Mouse (Mus musculus) telencephalon, adult 2 months (tissue): ENCODE measurements around the gene Acsl3.

Experiments
- DNase-seq: peaks from one replicate; pipeline ENCODE4 v3.0.0-alpha.2; 2011; ENCODE audit warnings: low read depth, low spot score

Gene Acsl3

GRCm38 (mm10) chr1:78686872-78687271 lies 29.2 kb downstream of the Acsl3 start:
- no peak for DNase-seq

DNA sequence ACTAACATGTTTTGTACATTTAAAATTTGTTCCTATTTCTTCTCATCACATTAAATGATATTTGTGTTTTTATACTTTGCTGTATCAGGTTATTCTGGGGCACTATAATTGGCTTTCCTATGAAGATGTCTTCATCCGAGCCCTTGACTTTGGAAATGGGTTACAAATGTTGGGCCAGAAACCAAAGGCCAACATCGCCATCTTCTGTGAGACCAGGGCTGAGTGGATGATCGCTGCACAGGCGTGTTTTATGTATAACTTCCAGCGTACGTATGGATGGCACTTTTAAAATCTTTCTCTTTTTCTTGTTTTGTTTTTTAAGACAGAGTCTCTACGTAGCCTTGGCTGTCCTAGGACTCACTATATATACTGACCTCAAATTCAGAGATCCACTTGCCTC lies 30.5 kb downstream of the Acsl3 start:
- no peak for DNase-seq

GRCm38 (mm10) chr1:78694503-78695258 lies 37.1 kb downstream of the Acsl3 start:
- no peak for DNase-seq

GRCm38 (mm10) chr1:78696305-78696704 lies 38.7 kb downstream of the Acsl3 start:
- DNase-seq, result no peak

DNA sequence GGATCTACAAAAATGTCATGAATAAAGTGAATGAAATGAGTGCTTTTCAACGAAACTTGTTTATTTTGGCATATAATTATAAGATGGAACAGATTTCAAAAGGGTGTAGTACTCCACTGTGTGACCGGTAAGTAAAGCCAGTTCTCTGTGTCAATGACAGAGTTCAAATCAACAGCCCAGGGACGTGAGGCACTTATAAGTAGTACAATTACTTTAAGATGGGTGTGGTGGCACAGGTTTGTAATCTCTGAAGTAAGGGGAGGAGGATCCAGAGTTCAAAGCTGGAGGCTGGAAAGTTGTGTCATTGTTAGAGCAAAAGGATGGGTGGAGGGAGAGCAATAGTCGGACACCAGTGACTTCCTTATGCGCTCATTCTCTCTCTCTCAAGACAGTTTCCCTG lies 39.3 kb downstream of the Acsl3 start:
- no peak for DNase-seq

GRCm38 (mm10) chr1:78698138-78698537 lies 40.5 kb downstream of the Acsl3 start:
- no peak for DNase-seq

- DNase-seq, result no peak
These were observed 44.1 kb downstream of the Acsl3 start for GRCm38 (mm10) chr1:78701740-78702139.

DNA sequence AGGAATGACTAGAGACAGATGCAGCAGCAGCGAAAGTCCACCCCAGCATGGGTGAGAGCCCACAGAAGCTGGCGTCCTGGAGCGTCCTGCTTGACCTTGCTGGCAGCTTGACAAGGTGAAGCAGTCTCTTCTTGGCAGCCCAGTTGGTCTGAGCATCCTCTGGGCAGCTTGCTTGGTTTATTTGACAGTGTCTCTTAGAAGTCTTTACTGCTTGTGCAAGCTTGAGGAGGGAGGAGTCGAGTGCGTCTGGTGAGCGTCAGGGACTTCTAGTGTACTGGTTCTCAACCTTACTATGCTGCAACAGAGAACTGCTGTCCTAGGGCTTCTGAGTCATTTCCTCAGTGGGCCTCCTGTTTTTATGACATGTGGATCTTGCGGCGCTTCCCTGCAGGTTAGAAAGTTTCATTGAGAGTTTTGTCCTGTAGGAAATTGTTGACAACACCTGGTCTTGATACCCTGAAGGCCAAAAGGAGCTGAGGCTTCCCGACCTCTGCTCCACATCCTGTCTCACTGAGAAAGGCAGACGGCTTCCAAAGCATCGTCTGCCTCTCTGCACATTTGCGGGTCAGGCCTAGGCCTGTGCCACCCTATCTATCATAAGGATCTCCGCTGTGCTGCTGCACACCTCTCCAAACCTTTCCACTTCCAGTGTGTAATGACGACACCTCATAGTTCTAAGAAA lies 44.8 kb downstream of the Acsl3 start:
- no peak for DNase-seq

DNA sequence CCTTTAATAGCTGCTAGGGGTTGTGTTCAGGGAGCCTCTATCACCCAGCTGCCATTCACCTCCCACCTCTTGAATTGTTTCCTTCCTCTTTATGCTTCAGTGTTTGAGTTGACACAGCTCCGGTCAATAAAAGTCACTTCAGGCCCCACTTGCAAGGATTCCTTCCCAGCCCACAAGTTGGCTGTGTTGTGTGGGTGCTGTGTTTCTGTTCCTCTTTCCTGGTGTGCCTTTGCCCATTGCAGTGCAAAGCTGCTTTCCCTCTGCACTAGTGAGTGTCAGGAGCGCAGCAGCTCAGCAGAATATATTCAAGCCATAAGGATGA lies 45.3 kb downstream of the Acsl3 start:
- DNase-seq, result no peak

GRCm38 (mm10) chr1:78706338-78706737 lies 48.7 kb downstream of the Acsl3 start:
- DNase-seq, result no peak

DNA sequence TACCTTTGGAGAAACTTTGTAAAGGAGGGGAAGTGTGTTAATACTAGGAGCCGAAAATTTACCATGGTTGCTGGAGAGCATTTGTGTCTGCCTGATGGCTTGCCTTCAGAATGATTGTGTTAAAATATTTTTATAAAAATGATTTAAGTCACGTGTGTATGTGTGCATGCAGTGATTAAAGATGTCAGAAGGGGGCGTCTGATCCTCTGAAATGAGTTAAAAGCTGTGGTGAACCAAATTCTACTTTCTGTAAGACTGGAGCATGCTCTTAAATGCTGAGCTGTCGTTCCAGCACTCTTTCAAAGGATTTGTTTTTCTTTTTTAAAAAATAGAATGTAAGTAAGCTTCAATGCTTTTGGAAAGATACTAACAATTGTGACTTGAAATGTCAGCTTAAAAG lies 49.7 kb downstream of the Acsl3 start:
- peak; percentile 43 for DNase-seq

GRCm38 (mm10) chr1:78710026-78710425 lies 52.4 kb downstream of the Acsl3 start:
- DNase-seq, result no peak

GRCm38 (mm10) chr1:78710613-78711329 lies 53.1 kb downstream of the Acsl3 start:
- DNase-seq, result no peak

GRCm38 (mm10) chr1:78724458-78725190 lies 67.0 kb downstream of the Acsl3 start:
- DNase-seq, result peak; percentile 82

- no peak for DNase-seq
These were observed 67.5 kb downstream of the Acsl3 start for GRCm38 (mm10) chr1:78725191-78725490.

DNA sequence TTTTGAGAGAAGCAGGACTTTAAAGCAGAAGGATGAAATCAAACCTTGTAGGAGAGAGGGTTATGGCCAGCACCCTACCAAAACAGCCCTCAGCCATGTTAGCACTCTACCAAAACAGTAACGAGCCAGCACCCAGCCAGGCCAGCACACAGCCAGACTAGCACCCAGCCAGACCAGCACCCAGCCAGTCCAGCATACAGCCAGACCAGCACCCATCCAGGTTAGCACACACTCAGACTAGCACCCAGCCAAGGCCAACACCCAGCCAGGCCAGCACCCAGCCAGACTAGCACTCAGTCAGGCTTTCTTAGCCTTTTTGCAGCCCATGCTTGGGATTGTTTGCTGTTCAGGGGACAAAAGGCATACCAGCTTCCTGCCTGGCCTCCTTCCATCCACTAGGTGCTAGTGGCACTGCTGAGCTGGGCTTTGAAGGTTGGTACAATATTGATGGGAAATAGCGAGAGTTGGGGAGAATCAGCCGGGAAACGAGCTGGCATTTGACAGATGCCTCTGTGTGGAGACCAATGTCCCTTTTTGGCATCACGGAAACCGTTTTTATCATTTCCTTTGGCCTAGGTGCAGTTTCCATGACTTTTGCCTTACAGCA lies 68.1 kb downstream of the Acsl3 start:
- DNase-seq, result no peak

- no peak for DNase-seq
These were observed 72.6 kb downstream of the Acsl3 start for GRCm38 (mm10) chr1:78730114-78730720.

DNA sequence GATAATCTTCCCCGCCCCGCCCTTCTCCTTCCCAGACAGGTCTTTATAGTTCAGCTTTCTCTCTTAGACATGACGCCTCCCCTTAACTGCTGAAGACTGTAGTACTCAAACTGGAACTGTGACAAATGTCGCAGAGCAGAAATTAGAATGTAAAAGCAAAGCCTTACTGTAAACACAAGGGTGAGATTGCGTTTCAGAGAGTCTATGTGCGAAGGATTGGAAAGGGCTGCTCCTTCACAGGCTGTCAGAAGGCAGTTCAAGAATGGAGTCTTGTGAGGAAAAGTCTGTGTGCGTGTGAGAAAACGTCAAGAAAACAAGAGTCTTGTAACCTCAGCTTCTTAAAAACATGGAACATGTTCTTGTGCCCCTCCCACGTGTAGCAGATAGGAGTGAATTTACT lies 74.7 kb downstream of the Acsl3 start:
- DNase-seq, result no peak

DNA sequence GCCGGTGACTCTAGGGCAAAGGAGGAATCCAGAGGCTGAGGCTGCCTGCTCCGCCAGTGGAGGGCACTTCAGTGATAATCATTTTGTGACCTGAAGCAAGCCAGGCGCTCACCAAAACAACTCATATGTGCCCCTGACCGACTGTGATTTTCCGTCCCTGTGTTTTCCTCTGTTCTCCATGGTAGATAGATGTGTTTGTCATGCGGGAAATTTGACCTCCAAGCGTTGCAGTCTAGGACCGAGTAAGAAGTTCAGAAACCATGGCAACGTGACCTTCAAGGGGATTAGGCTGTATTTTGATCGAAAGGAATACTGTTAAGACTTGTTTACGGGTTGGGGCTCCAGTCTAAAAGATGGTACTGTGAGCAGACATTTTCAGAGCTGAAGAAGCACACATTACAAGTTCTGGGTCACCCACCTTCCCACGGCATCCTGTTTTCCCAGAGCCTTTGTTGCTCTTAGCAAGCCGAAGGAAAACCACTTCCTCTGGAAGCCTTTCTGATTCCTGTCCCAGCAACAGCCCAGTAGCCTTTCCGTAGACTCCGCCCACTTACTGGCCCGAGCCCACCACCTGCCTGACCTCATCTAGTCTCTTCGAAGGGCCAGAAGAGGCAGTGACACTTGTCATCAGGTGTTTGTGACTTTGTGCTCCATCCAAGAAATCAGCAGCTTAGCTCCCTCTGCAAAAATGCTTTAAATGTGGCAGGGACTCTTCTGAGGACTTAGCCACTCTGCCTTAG lies 76.8 kb downstream of the Acsl3 start:
- DNase-seq, result no peak

DNA sequence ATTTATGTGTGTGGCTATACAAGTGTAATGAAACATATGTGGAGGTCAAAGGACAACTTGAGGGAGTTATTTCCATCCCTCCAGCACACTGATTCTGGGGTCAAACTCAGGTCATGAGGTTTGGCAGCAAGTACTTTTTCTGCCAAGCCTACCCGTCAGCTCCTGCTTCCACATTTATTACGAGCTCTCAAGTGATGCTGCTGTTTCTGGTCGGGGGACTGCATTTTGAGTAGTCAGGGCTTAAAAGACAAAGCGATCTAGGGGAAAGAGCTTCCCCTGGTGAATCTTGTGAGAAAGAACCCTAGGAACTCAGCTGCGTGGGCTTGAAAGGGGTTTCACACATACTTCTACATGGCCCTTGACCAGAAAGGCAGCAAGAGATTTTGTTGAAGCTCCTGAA lies 80.0 kb downstream of the Acsl3 start:
- DNase-seq, result no peak

DNA sequence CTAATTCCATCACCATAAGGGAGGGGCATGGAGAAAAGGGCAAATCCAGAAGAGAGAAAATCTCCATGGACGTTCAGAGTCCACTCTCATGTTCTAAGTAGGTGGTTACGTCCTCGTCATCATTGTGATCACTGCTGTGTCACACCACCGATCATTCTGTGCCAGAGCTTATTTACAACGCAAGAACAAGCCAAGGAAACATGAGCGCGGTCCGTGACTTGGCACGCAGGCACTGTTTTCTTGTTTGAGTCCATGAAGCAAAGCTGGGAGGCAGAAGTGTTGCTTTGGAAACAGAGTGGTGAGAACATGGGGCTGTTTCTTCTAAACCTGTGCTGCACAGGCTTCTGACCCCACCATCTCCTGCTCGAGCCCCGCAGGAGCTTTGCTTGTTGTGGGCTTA lies 83.1 kb downstream of the Acsl3 start:
- DNase-seq, result no peak
